Mouse (Mus musculus) MEL (cell line): ENCODE measurements at regions not wholly inside any gene's neighbourhood (a gene's known extent, or its start where the extent isn't known, plus 50 kb on each side); places are given as distances from the start of the nearest gene placed in this dataset.

ENCODE experiments used
- DNase-seq: peaks from one replicate; pipeline ENCODE4 v3.0.0; 2011; ENCODE audit warnings: low read depth, low spot score
- H3K27ac ChIP-seq: 2 replicates; pipeline ENCODE4 v1.5.1; 2012; ENCODE audit warnings: low read depth, mild to moderate bottlenecking, control low read depth, low read length, moderate library complexity; ENCODE audit not compliant: control insufficient read depth
- H3K27me3 ChIP-seq, 2 experiments: fragments of 150-350 bp in 1 of 2; sonication (generic) in 1 of 2; 2 replicates each; pipeline ENCODE4 v1.6.1; 2012; ENCODE audit warnings: low read length in 2 of 2, mild to moderate bottlenecking in 2 of 2, improper control_type of control experiment in 1 of 2, moderate library complexity in 1 of 2; ENCODE audit not compliant: insufficient read depth in 2 of 2, control insufficient read depth in 1 of 2
- H3K36me3 ChIP-seq, 2 experiments: 2 replicates each; pipeline ENCODE4 v1.6.1; 2012 to 2014; ENCODE audit warnings: low read length in 2 of 2, improper control_type of control experiment in 1 of 2, inconsistent platforms in 1 of 2, mild to moderate bottlenecking in 1 of 2; ENCODE audit not compliant: insufficient read depth in 2 of 2, control insufficient read depth in 1 of 2
- H3K4me1 ChIP-seq, 2 experiments: fragments of 150-350 bp in 1 of 2; sonication (generic) in 1 of 2; 2 replicates each; pipeline ENCODE4 v1.6.1; 2012; ENCODE audit warnings: low read length in 2 of 2, improper control_type of control experiment in 1 of 2, mild to moderate bottlenecking in 1 of 2; ENCODE audit not compliant: insufficient read depth in 2 of 2, control insufficient read depth in 1 of 2
- H3K4me3 ChIP-seq, 2 experiments: fragments of 150-350 bp in 1 of 2; sonication (generic) in 1 of 2; 2 replicates each; pipeline ENCODE4 v1.5.1; 2012; ENCODE audit warnings: low read depth in 2 of 2, low read length in 2 of 2, mild to moderate bottlenecking in 2 of 2, moderate library complexity in 2 of 2, control low read depth in 1 of 2, improper control_type of control experiment in 1 of 2; ENCODE audit not compliant: control insufficient read depth in 1 of 2, insufficient read depth in 1 of 2
- H3K79me2 ChIP-seq: 2 replicates; pipeline ENCODE4 v1.6.1; 2012; ENCODE audit warnings: mild to moderate bottlenecking, low read length, moderate library complexity; ENCODE audit not compliant: control insufficient read depth, poor library complexity, insufficient read depth
- H3K9ac ChIP-seq: 2 replicates; pipeline ENCODE4 v1.6.1; 2012; ENCODE audit warnings: low read depth, mild to moderate bottlenecking, control low read depth, low read length, moderate library complexity; ENCODE audit not compliant: control insufficient read depth, poor library complexity, severe bottlenecking
- H3K9me3 ChIP-seq: fragments of 150-350 bp; sonication (generic); replicated peaks from 2 replicates; pipeline ENCODE4 v1.6.1; 2012; ENCODE audit warnings: mild to moderate bottlenecking, low read length, improper control_type of control experiment, moderate library complexity; ENCODE audit not compliant: insufficient read depth
- BHLHE40 ChIP-seq: IDR thresholded peaks from 2 replicates; pipeline ENCODE4 v1.6.1; 2012; ENCODE audit warnings: low read depth, mild to moderate bottlenecking, inconsistent platforms, low read length, improper control_type of control experiment, borderline replicate concordance
- CHD2 ChIP-seq: IDR thresholded peaks from 2 replicates; pipeline ENCODE4 v1.6.1; 2011; ENCODE audit warnings: low read length, improper control_type of control experiment
- E2F4 ChIP-seq: IDR thresholded peaks from 2 replicates; pipeline ENCODE4 v1.6.1; 2011; ENCODE audit warnings: low read depth, low read length, improper control_type of control experiment, borderline replicate concordance
- ELF1 ChIP-seq: IDR thresholded peaks from 2 replicates; pipeline ENCODE4 v1.6.1; 2014; ENCODE audit warnings: low read depth, mild to moderate bottlenecking, inconsistent platforms, low read length, improper control_type of control experiment, moderate library complexity
- EP300 ChIP-seq, 2 experiments: IDR thresholded peaks; 2 replicates each; pipeline ENCODE4 v1.6.1; 2011; ENCODE audit warnings: improper control_type of control experiment in 2 of 2, low read length in 2 of 2, low read depth in 1 of 2, mild to moderate bottlenecking in 1 of 2
- ETS1 ChIP-seq: IDR thresholded peaks from 2 replicates; pipeline ENCODE4 v1.6.1; 2012; ENCODE audit warnings: low read depth, mild to moderate bottlenecking, inconsistent platforms, low read length, improper control_type of control experiment, moderate library complexity
- GABPA ChIP-seq: IDR thresholded peaks from 2 replicates; pipeline ENCODE4 v1.6.1; 2012; ENCODE audit warnings: low read depth, mild to moderate bottlenecking, inconsistent platforms, low read length, improper control_type of control experiment, moderate library complexity
- GATA1 ChIP-seq: IDR thresholded peaks from 2 replicates; pipeline ENCODE4 v1.6.1; 2011; ENCODE audit warnings: low read depth, low read length, improper control_type of control experiment
- JUND ChIP-seq: IDR thresholded peaks from 2 replicates; pipeline ENCODE4 v1.6.1; 2011; ENCODE audit warnings: low read depth, mild to moderate bottlenecking, improper control_type of control experiment, low read length
- MAFK ChIP-seq: IDR thresholded peaks from 2 replicates; pipeline ENCODE4 v1.6.1; 2011; ENCODE audit warnings: low read depth, mild to moderate bottlenecking, low read length, improper control_type of control experiment, borderline replicate concordance
- MAX ChIP-seq: IDR thresholded peaks from 2 replicates; pipeline ENCODE4 v1.6.1; 2011; ENCODE audit warnings: low read length, improper control_type of control experiment
- NELFE ChIP-seq: IDR thresholded peaks from 2 replicates; pipeline ENCODE4 v1.6.1; 2011; ENCODE audit warnings: low read depth, low read length, improper control_type of control experiment
- SIN3A ChIP-seq: IDR thresholded peaks from 2 replicates; pipeline ENCODE4 v1.6.1; 2012; ENCODE audit warnings: low read length, improper control_type of control experiment, inconsistent platforms
- TAL1 ChIP-seq: IDR thresholded peaks from 2 replicates; pipeline ENCODE4 v1.6.1; 2012; ENCODE audit warnings: mild to moderate bottlenecking, inconsistent platforms, low read length, moderate library complexity, mixed read lengths
- TCF12 ChIP-seq: IDR thresholded peaks from 2 replicates; pipeline ENCODE4 v1.6.1; 2014; ENCODE audit warnings: low read depth, mild to moderate bottlenecking, inconsistent platforms, low read length, improper control_type of control experiment, moderate library complexity
- UBTF ChIP-seq: IDR thresholded peaks from 2 replicates; pipeline ENCODE4 v1.6.1; 2012; ENCODE audit warnings: low read depth, mild to moderate bottlenecking, inconsistent platforms, low read length, improper control_type of control experiment, moderate library complexity, borderline replicate concordance; ENCODE audit not compliant: insufficient read depth
- USF2 ChIP-seq, 2 experiments: IDR thresholded peaks; 2 replicates each; pipeline ENCODE4 v1.6.1; 2011 to 2012; ENCODE audit warnings: improper control_type of control experiment in 2 of 2, low read length in 2 of 2, borderline replicate concordance in 1 of 2, inconsistent platforms in 1 of 2, low read depth in 1 of 2, mild to moderate bottlenecking in 1 of 2; ENCODE audit not compliant: insufficient read depth in 1 of 2
- ZNF384 ChIP-seq: IDR thresholded peaks from 2 replicates; pipeline ENCODE4 v1.6.1; 2012; ENCODE audit warnings: low read depth, mild to moderate bottlenecking, inconsistent platforms, low read length, improper control_type of control experiment

GRCm38 (mm10) chr15:36370906-36371305, 636.7 kb downstream of the Zfp706 start:
- Histone ChIP-seq H3K79me2 (no peaks in the 10 kb centered on the region), H3K4me3 (no peak overlapping the region), H3K36me3 (no peaks in the 10 kb centered on the region), H3K4me1 (peaks cover 0 to 8% of the 10 kb centered on the region in 2 experiments; a peak in 3 of 4 replicates), H3K27ac (no peak overlapping the region), H3K9ac (no peak overlapping the region), H3K27me3 (peaks cover 1 to 2% of the 10 kb centered on the region in 2 experiments; a peak in 2 of 4 replicates), H3K9me3 (no peaks in the 10 kb centered on the region)
- no peak for DNase-seq
- no peak for TF ChIP-seq NELFE
- no peak for TF ChIP-seq MAX
- no peak for TF ChIP-seq ELF1
- TF ChIP-seq BHLHE40, result no peak
- TF ChIP-seq ETS1, result no peak
- TF ChIP-seq E2F4, result no peak
- TF ChIP-seq GABPA, result no peak
- TF ChIP-seq USF2 (IDR thresholded peaks at IDR 0.05; ENCODE audit: borderline replicate concordance in 1 of 2, insufficient read depth in 1 of 2, low read depth in 1 of 2, low read length in 2 of 2), result no peak
- TF ChIP-seq MAFK, result no peak
- TF ChIP-seq UBTF, result no peak

- no peak for DNase-seq
- H3K9ac ChIP-seq, result no peak overlapping the region
- TF ChIP-seq NELFE, result no peak
- no peak for TF ChIP-seq SIN3A
- no peak for TF ChIP-seq E2F4
- TF ChIP-seq TAL1, result no peak
- no peak for TF ChIP-seq MAFK
- TF ChIP-seq TCF12, result no peak
- no peak for TF ChIP-seq GABPA
- no peak for TF ChIP-seq CHD2
- no peak for TF ChIP-seq USF2 (IDR thresholded peaks at IDR 0.05; ENCODE audit: borderline replicate concordance in 1 of 2, insufficient read depth in 1 of 2, low read depth in 1 of 2, low read length in 2 of 2)
- TF ChIP-seq EP300 (IDR thresholded peaks at IDR 0.05; ENCODE audit: low read depth in 1 of 2, low read length in 2 of 2), result no peak
- no peak for TF ChIP-seq JUND
- TF ChIP-seq ZNF384, result no peak
- TF ChIP-seq GATA1, result no peak
- TF ChIP-seq, all 39 proteins: peak for 0
- Histone ChIP-seq H3K9me3 (no peaks in the 10 kb centered on the region), H3K79me2 (no peaks in the 10 kb centered on the region), H3K36me3 (no peaks in the 10 kb centered on the region), H3K4me3 (no peak overlapping the region), H3K27me3 (peaks cover 1 to 2% of the 10 kb centered on the region in 2 experiments; a peak in 1 of 4 replicates), H3K27ac (no peak overlapping the region), H3K4me1 (no peaks in the 10 kb centered on the region)
Measured at GRCm38 (mm10) chr15:36367296-36367695, 640.3 kb downstream of the Zfp706 start.
